Mouse (Mus musculus): ENCODE measurements around the gene Ugt1a6b. TPM values are rescaled to one million over a fixed set of nuclear protein-coding genes. Genes with fewer than 3 reads are reported as not detected.
A peak's percentile ranks its signal among the peaks of the same experiment; 100 is the strongest.

The Ugt1a6b gene
- polyA plus RNA-seq, 1 experiment = 1.8 TPM

DNA sequence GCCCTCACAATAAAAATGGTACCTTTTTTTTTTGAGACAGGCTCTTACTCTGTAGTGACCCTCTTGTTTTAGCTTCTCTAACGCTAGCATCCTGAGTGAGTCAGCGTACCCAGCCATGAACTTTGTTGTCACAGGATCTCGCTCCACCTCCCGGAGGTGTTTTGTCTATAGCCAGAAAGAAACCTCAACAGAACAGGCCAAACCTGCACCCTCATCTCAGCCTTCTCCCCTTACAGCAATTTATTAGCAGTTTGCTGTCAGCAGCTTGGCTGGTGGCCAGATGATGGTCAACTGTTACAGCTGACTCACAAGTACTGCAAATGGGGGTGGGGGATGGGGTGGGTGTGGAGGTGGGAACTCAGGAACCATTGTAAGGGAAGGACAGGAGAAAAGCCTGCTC, 159.2 kb downstream of the Ugt1a6b start:
- TF ChIP-seq CTCF (IDR thresholded peaks at IDR 0.05; ENCODE audit: borderline replicate concordance, extremely low read depth, insufficient read depth, insufficient read length) (no peak), POLR2A (IDR thresholded peaks at IDR 0.05; ENCODE audit: borderline replicate concordance, extremely low read depth, insufficient read depth, insufficient read length, poor library complexity, severe bottlenecking) (no peak)
- peak; percentile 82 for DNase-seq (ENCODE audit: low read depth)

DNA sequence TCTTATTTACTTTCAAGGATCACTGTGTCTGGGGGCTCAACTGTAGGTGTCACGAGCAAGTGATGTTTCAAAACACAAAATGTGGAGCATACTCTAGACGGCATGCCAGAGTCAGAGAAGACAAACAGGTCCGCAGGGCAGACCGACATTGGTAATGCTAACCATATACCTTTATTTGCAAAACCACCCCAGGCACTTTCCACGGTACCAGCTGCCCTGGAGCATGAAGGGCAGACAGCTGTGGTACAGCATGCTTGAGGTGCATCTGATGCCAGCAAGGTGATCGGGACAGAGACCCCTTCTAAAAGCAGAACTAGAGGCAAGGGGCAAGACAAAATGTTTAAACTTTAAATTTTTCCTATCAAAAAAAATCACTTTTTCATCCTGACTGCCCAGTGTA, 159.9 kb downstream of the Ugt1a6b start:
- no peak for DNase-seq (ENCODE audit: low read depth)

DNA sequence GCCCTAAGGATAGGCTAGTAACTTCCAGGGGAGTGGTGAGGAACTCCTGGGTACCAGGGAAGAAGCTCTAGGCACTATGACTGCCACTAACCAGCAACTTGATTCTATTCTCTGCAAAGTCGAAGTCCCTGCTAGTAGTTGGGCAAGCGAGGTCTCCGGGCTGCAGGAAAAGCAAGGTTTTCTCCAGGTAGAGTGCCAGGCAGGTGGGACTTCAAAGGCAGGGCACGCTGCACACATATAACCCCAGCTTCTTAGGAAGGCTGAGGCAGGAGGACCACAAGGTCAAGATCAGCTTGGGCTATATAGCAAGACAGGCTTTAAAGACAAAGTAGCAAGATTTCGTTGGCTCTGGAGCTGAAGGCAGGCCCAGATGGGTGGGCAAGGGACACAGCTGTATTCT, 160.7 kb downstream of the Ugt1a6b start:
- DNase-seq (ENCODE audit: low read depth) = no peak

More for the DNA sequence above, 159.9 kb downstream of the Ugt1a6b start:
- TF ChIP-seq CTCF (IDR thresholded peaks at IDR 0.05; ENCODE audit: borderline replicate concordance, extremely low read depth, insufficient read depth, insufficient read length) (no peak), POLR2A (IDR thresholded peaks at IDR 0.05; ENCODE audit: borderline replicate concordance, extremely low read depth, insufficient read depth, insufficient read length, poor library complexity, severe bottlenecking) (no peak)

GRCm38 (mm10) chr1:88264237-88264868, 161.3 kb downstream of the Ugt1a6b start:
- TF ChIP-seq CTCF (IDR thresholded peaks at IDR 0.05; ENCODE audit: borderline replicate concordance, extremely low read depth, insufficient read depth, insufficient read length) = no peak

More for the DNA sequence above, 160.7 kb downstream of the Ugt1a6b start:
- TF ChIP-seq CTCF (IDR thresholded peaks at IDR 0.05; ENCODE audit: borderline replicate concordance, extremely low read depth, insufficient read depth, insufficient read length) (no peak), POLR2A (IDR thresholded peaks at IDR 0.05; ENCODE audit: borderline replicate concordance, extremely low read depth, insufficient read depth, insufficient read length, poor library complexity, severe bottlenecking) (no peak)

GRCm38 (mm10) chr1:88264869-88265240, 161.8 kb downstream of the Ugt1a6b start:
- no peak for DNase-seq (ENCODE audit: low read depth)
- TF ChIP-seq CTCF (IDR thresholded peaks at IDR 0.05; ENCODE audit: borderline replicate concordance, extremely low read depth, insufficient read depth, insufficient read length) (no peak), POLR2A (IDR thresholded peaks at IDR 0.05; ENCODE audit: borderline replicate concordance, extremely low read depth, insufficient read depth, insufficient read length, poor library complexity, severe bottlenecking) (no peak)

More at GRCm38 (mm10) chr1:88264237-88264868, 161.3 kb downstream of the Ugt1a6b start:
- no peak for DNase-seq (ENCODE audit: low read depth)

DNA sequence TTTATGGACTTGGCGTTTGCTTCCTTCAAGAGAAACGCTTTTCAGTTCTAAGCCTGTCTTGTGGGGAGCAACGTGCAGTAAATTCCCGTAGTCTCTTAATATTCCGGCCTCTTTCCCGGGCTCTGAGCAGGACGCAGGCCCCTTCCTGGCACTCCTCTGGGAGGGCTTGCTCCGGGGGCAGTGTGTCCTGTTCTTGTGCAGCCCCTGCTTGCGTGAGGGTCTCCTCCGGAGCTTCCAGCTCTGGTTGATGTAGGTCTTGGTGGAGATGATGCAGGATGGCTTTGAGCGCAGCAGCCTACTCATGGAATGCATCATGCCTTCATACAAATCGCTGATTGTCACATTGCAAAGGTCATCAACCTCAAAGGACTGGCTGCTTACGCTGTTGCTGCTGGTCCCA, 163.1 kb downstream of the Ugt1a6b start:
- TF ChIP-seq CTCF (IDR thresholded peaks at IDR 0.05; ENCODE audit: borderline replicate concordance, extremely low read depth, insufficient read depth, insufficient read length) (no peak), POLR2A (IDR thresholded peaks at IDR 0.05; ENCODE audit: borderline replicate concordance, extremely low read depth, insufficient read depth, insufficient read length, poor library complexity, severe bottlenecking) (no peak)
- no peak for DNase-seq (ENCODE audit: low read depth)

GRCm38 (mm10) chr1:88267489-88267888, 164.4 kb downstream of the Ugt1a6b start:
- DNase-seq (ENCODE audit: low read depth) = no peak
- TF ChIP-seq CTCF (IDR thresholded peaks at IDR 0.05; ENCODE audit: borderline replicate concordance, extremely low read depth, insufficient read depth, insufficient read length) (no peak), POLR2A (IDR thresholded peaks at IDR 0.05; ENCODE audit: borderline replicate concordance, extremely low read depth, insufficient read depth, insufficient read length, poor library complexity, severe bottlenecking) (no peak)

GRCm38 (mm10) chr1:88268070-88268469, 165.0 kb downstream of the Ugt1a6b start:
- no peak for DNase-seq (ENCODE audit: low read depth)
- no peak for TF ChIP-seq CTCF (IDR thresholded peaks at IDR 0.05; ENCODE audit: borderline replicate concordance, extremely low read depth, insufficient read depth, insufficient read length)
- no peak for TF ChIP-seq POLR2A (IDR thresholded peaks at IDR 0.05; ENCODE audit: borderline replicate concordance, extremely low read depth, insufficient read depth, insufficient read length, poor library complexity, severe bottlenecking)

Other genes starting within 250 kb of the Ugt1a6b start
- gene Dgkd, start 250.0 kb upstream of the Ugt1a6b start, polyA plus RNA-seq (2012; rRNA removed) = 52.9 and 54.6 TPM in 2 replicates
- gene Usp40, start 94.7 kb upstream of the Ugt1a6b start, polyA plus RNA-seq (2012; rRNA removed) = 21.4 and 23.5 TPM in 2 replicates
- gene Ugt1a10, start 47.9 kb upstream of the Ugt1a6b start, polyA plus RNA-seq (2012; rRNA removed) = not detected in 2 replicates
- gene Ugt1a9, start 32.5 kb upstream of the Ugt1a6b start, polyA plus RNA-seq (2012; rRNA removed) = not detected in 2 replicates
- not detected in 2 replicates for gene Ugt1a8, start 15.4 kb upstream of the Ugt1a6b start, polyA plus RNA-seq (2012; rRNA removed)
- gene Ugt1a7c, start 8.2 kb upstream of the Ugt1a6b start, polyA plus RNA-seq (2012; rRNA removed) = 0.72 and 0.81 TPM in 2 replicates
- 1.5 and 2.0 TPM in 2 replicates for gene Ugt1a6a, start 31.6 kb downstream of the Ugt1a6b start, polyA plus RNA-seq (2012; rRNA removed)
- 0.04 TPM in 1 of 2 replicates, not detected in the other for gene Ugt1a5, start 62.8 kb downstream of the Ugt1a6b start, polyA plus RNA-seq (2012; rRNA removed)
- gene Ugt1a2, start 97.3 kb downstream of the Ugt1a6b start, polyA plus RNA-seq (2012; rRNA removed) = 0.05 TPM in 1 of 2 replicates, not detected in the other
- gene Dnajb3, start 102.5 kb downstream of the Ugt1a6b start, polyA plus RNA-seq (2012; rRNA removed) = 9.8 and 12.6 TPM in 2 replicates
- 0.14 and 0.15 TPM in 2 replicates for gene Ugt1a1, start 108.7 kb downstream of the Ugt1a6b start, polyA plus RNA-seq (2012; rRNA removed)
- 0.04 and 0.14 TPM in 2 replicates for gene Mroh2a, start 123.7 kb downstream of the Ugt1a6b start, polyA plus RNA-seq (2012; rRNA removed)
- 140 and 179 TPM in 2 replicates for gene Hjurp, start 174.4 kb downstream of the Ugt1a6b start, polyA plus RNA-seq (2012; rRNA removed)
- 0.10 TPM in 2 replicates for gene Trpm8, start 174.4 kb downstream of the Ugt1a6b start, polyA plus RNA-seq (2012; rRNA removed)